Mouse (Mus musculus) forebrain, embryonic 14.5 days (tissue): ENCODE measurements at regions not wholly inside any gene's neighbourhood (a gene's known extent, or its start where the extent isn't known, plus 50 kb on each side); places are given as distances from the start of the nearest gene placed in this dataset.

ENCODE experiments used
- ATAC-seq: fragments of 200-750 bp; cut with Nextera tagmentation; 2 replicates; pipeline ENCODE4 v1.8.0; 2017; ENCODE audit warnings: mild to moderate bottlenecking, moderate library complexity
- DNase-seq: peaks from one replicate; pipeline ENCODE4 v3.0.0-alpha.2; 2015; ENCODE audit warnings: low spot score
- H3K27ac ChIP-seq: fragments of 300-500 bp; sonication (generic); 2 replicates; pipeline ENCODE4 v1.5.1; 2014; ENCODE audit warnings: low read depth, mild to moderate bottlenecking, control low read depth, low read length, moderate library complexity
- H3K27me3 ChIP-seq: fragments of 300-500 bp; sonication (generic); replicated peaks from 2 replicates; pipeline ENCODE4 v1.6.1; 2014; ENCODE audit warnings: low read length, control low read depth, mixed read lengths; ENCODE audit not compliant: control insufficient read depth, insufficient read depth
- H3K36me3 ChIP-seq: fragments of 300-500 bp; sonication (generic); 2 replicates; pipeline ENCODE4 v1.6.1; 2014; ENCODE audit warnings: low read length, control low read depth; ENCODE audit not compliant: control insufficient read depth, insufficient read depth
- H3K4me1 ChIP-seq: fragments of 300-500 bp; sonication (generic); 2 replicates; pipeline ENCODE4 v1.6.1; 2014; ENCODE audit warnings: antibody characterized with exemption, low read length, control low read depth; ENCODE audit not compliant: control insufficient read depth, insufficient read depth
- H3K4me2 ChIP-seq: fragments of 300-500 bp; sonication (generic); 2 replicates; pipeline ENCODE4 v1.6.1; 2014; ENCODE audit warnings: mild to moderate bottlenecking, control low read depth, low read length
- H3K4me3 ChIP-seq: fragments of 300-500 bp; sonication (generic); 2 replicates; pipeline ENCODE4 v1.5.1; 2014; ENCODE audit warnings: low read depth, low read length, control low read depth
- H3K9ac ChIP-seq: fragments of 300-500 bp; sonication (generic); 2 replicates; pipeline ENCODE4 v1.6.1; 2014; ENCODE audit warnings: mild to moderate bottlenecking, low read length, control low read depth, moderate library complexity
- H3K9me3 ChIP-seq: fragments of 300-500 bp; sonication (generic); replicated peaks from 2 replicates; pipeline ENCODE4 v1.6.1; 2016; ENCODE audit warnings: low read length, control low read depth, mixed read lengths; ENCODE audit not compliant: control insufficient read depth
- whole genome bisulfite sequencing: fragments of 180-500 bp; shearing (Covaris S2); extraction: QIAGEN DNeasy Blood & Tissue Kit; methylation state at CpG from one replicate; pipeline ENCODE4 v1.1.7; 2014; 5-methylcytosine and 5-hydroxymethylcytosine counted together

DNA sequence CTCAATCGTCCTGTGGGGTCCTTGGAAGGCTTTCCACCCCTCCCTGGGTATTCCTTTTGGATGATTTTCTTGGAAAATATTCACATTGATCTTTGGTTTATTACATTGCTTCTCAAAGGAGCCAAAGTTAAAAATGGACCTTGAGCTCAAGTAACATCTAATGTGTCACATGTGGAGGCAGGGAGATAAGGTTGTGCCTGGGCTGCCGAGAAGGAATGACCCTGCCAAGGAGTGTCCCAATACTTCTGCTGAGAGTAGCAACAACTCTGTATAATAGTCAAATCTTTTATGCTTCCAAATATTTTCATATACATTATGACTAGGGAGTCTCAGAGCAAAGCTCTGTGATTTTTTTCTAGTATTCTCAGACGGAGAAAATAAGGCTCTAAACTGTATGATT is 113.4 kb upstream of the Nt5c1b start:
- Histone ChIP-seq H3K4me2 (no peak overlapping the region), H3K36me3 (no peaks in the 10 kb centered on the region), H3K27ac (no peak overlapping the region), H3K9ac (no peak overlapping the region), H3K27me3 (no peaks in the 10 kb centered on the region), H3K4me1 (no peaks in the 10 kb centered on the region), H3K4me3 (no peak overlapping the region), H3K9me3 (no peaks in the 10 kb centered on the region)
- 68% methylated on average over 3 of the region's 3 CpGs for WGBS
- ATAC-seq (no peak), DNase-seq (no peak)

GRCm38 (mm10) chr12:10266201-10266600 is 103.6 kb upstream of the Nt5c1b start:
- Histone ChIP-seq H3K36me3 (no peaks in the 10 kb centered on the region), H3K27me3 (no peaks in the 10 kb centered on the region), H3K4me1 (no peaks in the 10 kb centered on the region), H3K27ac (no peak overlapping the region), H3K9ac (no peak overlapping the region), H3K4me2 (no peak overlapping the region), H3K9me3 (no peaks in the 10 kb centered on the region), H3K4me3 (no peak overlapping the region)
- DNase-seq: no peak
- WGBS: 91% methylated on average over 1 of the region's 1 CpGs
- no peak for ATAC-seq

- H3K9ac ChIP-seq: no peak overlapping the region
- 89% methylated on average over 5 of the region's 5 CpGs for WGBS
- no peaks in the 10 kb centered on the region for H3K9me3 ChIP-seq
- DNase-seq (no peak), ATAC-seq (no peak)
- H3K27ac ChIP-seq: no peak overlapping the region
- H3K27me3 ChIP-seq: no peaks in the 10 kb centered on the region
- H3K4me3 ChIP-seq: no peak overlapping the region
- no peaks in the 10 kb centered on the region for H3K36me3 ChIP-seq
- H3K4me2 ChIP-seq: no peak overlapping the region
- no peaks in the 10 kb centered on the region for H3K4me1 ChIP-seq
Observed at GRCm38 (mm10) chr12:10272038-10272437, 97.7 kb upstream of the Nt5c1b start.

GRCm38 (mm10) chr12:10275226-10275625 is 94.5 kb upstream of the Nt5c1b start:
- 88% methylated on average over 1 of the region's 1 CpGs for WGBS
- Histone ChIP-seq H3K9ac (no peak overlapping the region), H3K27ac (no peak overlapping the region), H3K4me3 (no peak overlapping the region), H3K36me3 (no peaks in the 10 kb centered on the region), H3K4me1 (no peaks in the 10 kb centered on the region), H3K9me3 (no peaks in the 10 kb centered on the region), H3K4me2 (no peak overlapping the region), H3K27me3 (no peaks in the 10 kb centered on the region)
- DNase-seq (no peak), ATAC-seq (no peak)

GRCm38 (mm10) chr12:10292646-10293045 is 77.1 kb upstream of the Nt5c1b start:
- ATAC-seq (no peak), DNase-seq (no peak)
- WGBS: 92% methylated on average over 4 of the region's 4 CpGs
- Histone ChIP-seq H3K9ac (no peak overlapping the region), H3K9me3 (no peaks in the 10 kb centered on the region), H3K36me3 (no peaks in the 10 kb centered on the region), H3K4me2 (no peak overlapping the region), H3K27ac (no peak overlapping the region), H3K4me1 (no peaks in the 10 kb centered on the region), H3K27me3 (no peaks in the 10 kb centered on the region), H3K4me3 (no peak overlapping the region)

DNA sequence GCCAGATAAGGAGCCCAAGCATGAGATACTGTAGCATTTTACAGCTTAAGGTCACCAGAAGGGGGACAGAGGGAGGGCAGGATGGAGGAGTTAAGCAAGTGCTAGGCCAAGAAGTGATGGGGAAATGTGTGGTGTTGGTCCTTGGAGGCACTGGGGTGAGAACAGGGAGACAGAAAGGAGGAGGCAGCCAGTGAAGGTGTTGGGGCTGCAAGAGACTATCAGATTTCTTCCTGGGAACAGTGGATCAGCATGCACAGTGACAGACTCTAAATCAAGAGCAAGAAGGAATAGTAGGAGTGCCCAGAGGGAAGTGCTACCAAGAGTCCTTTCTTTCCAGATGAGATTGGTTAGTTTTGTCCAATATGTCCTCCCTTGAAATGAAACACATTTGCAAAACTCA is 63.8 kb upstream of the Nt5c1b start:
- no peak overlapping the region for H3K4me2 ChIP-seq
- ATAC-seq (no peak), DNase-seq (no peak)
- no peaks in the 10 kb centered on the region for H3K4me1 ChIP-seq
- H3K27ac ChIP-seq: no peak overlapping the region
- no peak overlapping the region for H3K9ac ChIP-seq
- no peak overlapping the region for H3K4me3 ChIP-seq
- no peaks in the 10 kb centered on the region for H3K36me3 ChIP-seq
- H3K9me3 ChIP-seq: no peaks in the 10 kb centered on the region
- H3K27me3 ChIP-seq: no peaks in the 10 kb centered on the region
